Mouse (Mus musculus) lung, postnatal 36 days (tissue): ENCODE measurements around the gene U90926.

ENCODE experiments used
- DNase-seq: peaks from one replicate; pipeline ENCODE4 v3.0.0; 2022; ENCODE audit warnings: mixed read lengths

Gene U90926

DNA sequence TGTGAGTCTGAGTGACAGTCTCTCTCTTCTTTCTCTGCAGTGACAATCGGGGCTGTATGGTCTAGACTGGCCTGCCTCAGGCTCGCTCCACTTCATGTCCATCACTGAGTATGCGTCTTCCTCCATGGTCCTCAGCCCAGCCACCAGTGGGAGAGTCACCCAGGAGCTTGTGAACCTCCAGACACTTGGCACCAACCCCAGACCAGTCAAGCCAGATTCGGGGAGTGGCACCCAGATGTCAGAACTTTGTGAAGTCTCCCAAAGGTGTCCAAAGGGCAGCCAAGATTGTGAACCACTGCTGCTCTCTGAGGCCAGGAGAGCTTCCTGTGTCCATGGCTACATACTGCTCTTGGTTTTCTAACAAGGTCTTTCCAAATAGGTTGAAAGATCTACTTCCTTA is 3.0 kb downstream of the U90926 start:
- DNase-seq, result no peak

DNA sequence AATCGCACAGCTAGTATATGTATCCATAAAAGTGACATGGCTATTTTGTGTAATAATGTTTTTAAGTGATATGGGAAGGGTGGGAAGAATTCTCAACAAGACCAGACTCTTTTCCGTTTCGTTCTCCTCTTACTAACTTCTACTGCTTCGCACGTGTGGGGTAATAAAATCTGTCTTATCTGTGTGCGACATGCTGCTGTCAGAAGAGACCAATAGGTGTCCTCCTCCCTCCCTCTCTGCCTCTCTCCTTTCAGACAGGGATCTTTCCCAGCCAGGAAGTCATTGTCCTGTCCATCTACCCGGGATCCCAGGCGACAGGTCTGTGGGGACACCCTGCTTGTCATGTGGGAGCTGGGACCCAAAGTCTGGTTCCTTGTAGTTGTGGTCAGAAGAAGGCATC is 5.0 kb downstream of the U90926 start:
- DNase-seq, result no peak

GRCm38 (mm10) chr5:92206121-92206520 is 9.1 kb downstream of the U90926 start:
- no peak for DNase-seq

GRCm38 (mm10) chr5:92205706-92206105 is 9.5 kb downstream of the U90926 start:
- DNase-seq, result peak; percentile 59

DNA sequence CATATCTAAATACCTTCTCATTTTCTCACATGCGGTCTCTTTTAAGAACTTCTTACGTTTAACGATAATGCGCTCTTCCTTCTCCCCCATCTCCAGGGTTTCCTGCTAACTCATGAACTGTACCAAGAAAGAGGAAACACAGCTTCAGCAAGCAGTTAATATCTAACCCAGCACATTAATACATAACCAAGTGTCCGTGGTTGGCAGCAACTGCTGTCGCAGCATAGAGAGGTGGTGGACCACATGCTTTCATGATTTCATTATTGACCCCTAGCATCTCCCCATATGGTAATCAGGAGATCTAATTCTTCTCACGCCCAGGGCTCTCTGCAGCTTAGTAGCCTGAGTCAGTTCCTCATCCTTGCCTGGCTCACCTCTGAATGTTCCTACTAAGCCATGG is 10.0 kb downstream of the U90926 start:
- no peak for DNase-seq

- DNase-seq, result peak; percentile 15
Observed at GRCm38 (mm10) chr5:92204162-92205036, 10.8 kb downstream of the U90926 start.

DNA sequence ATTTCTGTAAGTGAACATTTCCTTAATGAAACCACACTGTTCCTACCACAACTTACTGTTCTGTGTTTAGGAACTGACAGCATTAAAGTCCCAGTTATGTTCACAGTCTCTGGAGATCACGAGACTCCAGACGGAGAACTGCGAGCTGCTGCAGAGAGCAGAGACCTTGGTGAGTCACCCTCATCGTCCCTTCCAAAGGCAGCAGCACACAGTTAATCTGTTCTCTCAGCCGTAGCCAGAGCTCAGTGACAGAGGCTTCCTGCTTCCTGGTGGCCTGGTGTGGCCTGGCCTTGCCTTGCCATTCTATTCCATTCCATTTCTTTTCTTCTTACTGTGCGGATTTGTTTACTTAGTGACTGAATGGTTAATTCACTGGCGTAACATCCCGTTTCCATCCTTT is 16.9 kb downstream of the U90926 start:
- no peak for DNase-seq

- no peak for DNase-seq
Observed at GRCm38 (mm10) chr5:92196895-92197811, 18.1 kb downstream of the U90926 start.

GRCm38 (mm10) chr5:92195716-92196115 is 19.5 kb downstream of the U90926 start:
- DNase-seq, result peak; percentile 56

DNA sequence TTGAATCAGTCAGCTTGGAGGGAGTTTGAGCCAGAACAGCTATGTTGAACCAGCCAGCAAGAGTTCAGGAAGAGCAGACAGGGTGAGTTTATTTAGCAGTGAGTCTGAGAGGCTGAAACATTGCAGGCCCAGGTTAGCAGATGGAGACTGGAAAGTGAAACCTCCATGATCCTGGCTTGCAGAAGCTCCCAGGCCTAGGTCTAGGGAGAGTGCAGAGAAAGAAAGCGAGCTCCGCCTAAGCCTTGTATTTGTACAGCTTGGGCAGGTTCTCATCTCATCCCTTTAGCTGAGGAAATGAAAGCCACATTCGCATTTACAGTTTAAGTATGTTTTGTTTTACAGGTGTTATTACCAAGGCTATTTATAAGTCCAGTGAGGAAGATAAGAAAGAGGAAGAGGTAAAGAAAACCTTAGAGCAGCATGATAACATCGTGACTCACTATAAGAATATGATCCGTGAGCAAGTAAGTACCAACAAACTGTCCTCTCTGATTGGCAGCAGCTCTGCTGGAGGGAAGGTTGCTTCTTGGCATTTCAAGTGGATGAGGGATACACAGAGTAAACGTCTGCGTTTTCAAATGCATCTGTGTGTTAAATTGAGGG is 26.2 kb downstream of the U90926 start:
- no peak for DNase-seq

- DNase-seq, result no peak
Observed at GRCm38 (mm10) chr5:92183071-92183830, 32.0 kb downstream of the U90926 start.

DNA sequence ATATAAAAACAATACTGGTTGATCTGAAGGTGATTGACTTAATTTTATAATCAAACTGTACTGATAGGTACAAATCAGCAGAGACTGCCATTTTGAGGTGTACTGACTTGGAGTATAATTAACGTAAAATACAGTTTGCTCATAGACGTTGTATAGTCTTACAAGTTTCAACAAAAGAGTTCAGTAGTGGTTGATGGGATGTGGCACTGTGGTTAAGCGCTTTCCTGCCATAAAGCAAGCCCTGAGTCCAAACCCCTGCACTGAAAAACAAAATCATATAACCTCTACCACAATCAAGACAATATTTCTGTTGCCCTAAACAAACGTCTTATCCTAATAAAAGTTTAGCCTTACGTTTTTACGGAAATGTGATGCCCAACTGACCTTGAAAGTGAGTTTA is 49.2 kb downstream of the U90926 start:
- no peak for DNase-seq
